In genomic region chr6:127672071-127672470, GRCm38 (mm10) we compare ENCODE assay signal across 17 mouse cellular contexts.
"Had no signal": no experiment of that assay in that cellular context is flagged by ENCODE, and none has a peak within 500 bp of the region (broad histone marks: within the 10 kb centered on the region; RNA-seq: fewer than 3 reads in every experiment).

No protein-coding gene starts in this region.

- H3K27ac ChIP-seq: kidney, postnatal 0 days; limb, embryonic 12.5 days; liver, embryonic 13.5 days; midbrain, embryonic 10.5 days; midbrain, embryonic 15.5 days; neural tube, embryonic 12.5 days had no signal

- H3K4me2 ChIP-seq: limb, embryonic 12.5 days; liver, embryonic 13.5 days; midbrain, embryonic 15.5 days; neural tube, embryonic 12.5 days had no signal

- H3K4me3 ChIP-seq: limb, embryonic 12.5 days; liver, embryonic 13.5 days; midbrain, embryonic 10.5 days; midbrain, embryonic 15.5 days; neural tube, embryonic 12.5 days had no signal

- H3K27me3 ChIP-seq: liver, embryonic 13.5 days; midbrain, embryonic 15.5 days; neural tube, embryonic 12.5 days had no signal

- H3K9me3 ChIP-seq: limb, embryonic 12.5 days; liver, embryonic 13.5 days; midbrain, embryonic 10.5 days; midbrain, embryonic 15.5 days; neural tube, embryonic 12.5 days had no signal

- DNase-seq: kidney, adult 8-10 months; kidney, postnatal 36 days; layer of hippocampus, adult 9-11 months; layer of hippocampus, postnatal 36 days; liver; liver, embryonic 13.5 days; lung, adult 2 months; lung, postnatal 36 days; spleen, adult 18-20 months; thymus, adult 18-20 months; thymus, postnatal 14 days had no signal

- ATAC-seq: lung, postnatal 0 days; midbrain, embryonic 15.5 days had no signal

- H3K4me1 ChIP-seq: limb, embryonic 12.5 days; liver, embryonic 13.5 days had no signal

- H3K9ac ChIP-seq: limb, embryonic 12.5 days; liver, embryonic 13.5 days; midbrain, embryonic 15.5 days; neural tube, embryonic 12.5 days had no signal

- H3K36me3 ChIP-seq: limb, embryonic 12.5 days; liver, embryonic 13.5 days; midbrain, embryonic 10.5 days; midbrain, embryonic 15.5 days; neural tube, embryonic 12.5 days had no signal
